Mouse (Mus musculus) liver, adult 2 months (tissue): ENCODE results near the gene Usp20. TPM values are rescaled to one million over a fixed set of nuclear protein-coding genes. Genes with fewer than 3 reads are reported as not detected.

Experiments used
- DNase-seq: peaks from one replicate; pipeline ENCODE4 v3.0.0-alpha.2; 2011; ENCODE audit warnings: low read depth, low spot score; ENCODE audit errors: extremely low read depth
- H3K27ac ChIP-seq: fragments of 200-500 bp; replicated peaks from 2 replicates; pipeline ENCODE4 v1.5.1; 2012; ENCODE audit warnings: low read depth, mild to moderate bottlenecking, control low read depth, inconsistent platforms, low read length; ENCODE audit not compliant: insufficient read depth
- H3K27me3 ChIP-seq: fragments of 200-500 bp; 2 replicates; pipeline ENCODE4 v1.6.1; 2012; ENCODE audit warnings: mild to moderate bottlenecking, moderate library complexity, low read length, inconsistent platforms; ENCODE audit not compliant: control insufficient read depth, insufficient read depth
- H3K36me3 ChIP-seq: fragments of 200-500 bp; 2 replicates; pipeline ENCODE4 v1.6.1; 2012; ENCODE audit warnings: low read length, inconsistent platforms; ENCODE audit not compliant: control insufficient read depth, insufficient read depth
- H3K4me1 ChIP-seq: fragments of 200-500 bp; 2 replicates; pipeline ENCODE4 v1.6.1; 2011; ENCODE audit warnings: low read length; ENCODE audit not compliant: control insufficient read depth, insufficient read depth
- H3K4me3 ChIP-seq: fragments of 200-500 bp; 2 replicates; pipeline ENCODE4 v1.5.1; 2011; ENCODE audit warnings: low read depth, mild to moderate bottlenecking, control low read depth, low read length, moderate library complexity; ENCODE audit not compliant: insufficient read depth
- H3K79me2 ChIP-seq: fragments of 200-500 bp; 2 replicates; pipeline ENCODE4 v1.6.1; 2012; ENCODE audit warnings: inconsistent platforms, mild to moderate bottlenecking, low read length, moderate library complexity; ENCODE audit not compliant: control insufficient read depth, insufficient read depth
- H3K9ac ChIP-seq: fragments of 200-500 bp; 2 replicates; pipeline ENCODE4 v1.6.1; 2012; ENCODE audit warnings: low read depth, mild to moderate bottlenecking, control low read depth, inconsistent platforms, low read length
- CTCF ChIP-seq: fragments of 200-500 bp; IDR thresholded peaks from 2 replicates; pipeline ENCODE4 v1.5.1; 2011; ENCODE audit warnings: low read depth, low read length, control low read depth
- POLR2A ChIP-seq: fragments of 200-500 bp; IDR thresholded peaks from 2 replicates; pipeline ENCODE4 v1.6.1; 2011; ENCODE audit warnings: low read length, control low read depth; ENCODE audit not compliant: insufficient read depth; ENCODE audit errors: extremely low read depth
- WGBS: fragments of 180-500 bp; shearing (Covaris S2); methylation state at CpG from one replicate; pipeline ENCODE4 v1.1.7; 2018; 5-methylcytosine and 5-hydroxymethylcytosine counted together
- polyA plus RNA-seq: library from polyadenylated mRNA; depleted of rRNA; stranded (reverse); fragments of >200 nt; gene quantifications from 2 replicates; pipeline ENCODE4 v1.2.3, GENCODE M21; 2012
- total RNA-seq: library from RNA; depleted of rRNA; stranded (reverse); fragments of >200 nt; gene quantifications from 2 replicates; pipeline ENCODE4 v1.2.3, GENCODE M21; 2014

Usp20 gene
- total and polyA plus RNA-seq, 2 experiments, result 3.0 to 6.0 TPM

- Histone ChIP-seq H3K4me1 (no peaks in the 10 kb centered on the region), H3K27me3 (no peaks in the 10 kb centered on the region), H3K27ac (no peak overlapping the region), H3K9ac (no peak overlapping the region), H3K79me2 (no peaks in the 10 kb centered on the region), H3K4me3 (no peak overlapping the region), H3K36me3 (peaks cover 23% of the 10 kb centered on the region)
- no peak for DNase-seq
- no peak for TF ChIP-seq CTCF
- no peak for TF ChIP-seq POLR2A
- WGBS, result 85% methylated on average over 11 of the region's 11 CpGs
Observed at GRCm38 (mm10) chr2:31053851-31054340, 71.8 kb downstream of the Usp20 start.

GRCm38 (mm10) chr2:31056070-31056469, 74.0 kb downstream of the Usp20 start:
- Histone ChIP-seq H3K79me2 (no peaks in the 10 kb centered on the region), H3K36me3 (peaks cover 23% of the 10 kb centered on the region), H3K27ac (no peak overlapping the region), H3K4me3 (no peak overlapping the region), H3K9ac (no peak overlapping the region), H3K4me1 (no peaks in the 10 kb centered on the region), H3K27me3 (no peaks in the 10 kb centered on the region)
- TF ChIP-seq POLR2A, result no peak
- TF ChIP-seq CTCF, result peak; percentile 12; the same call in 1 of the 2 replicates
- WGBS, result 98% methylated on average over 3 of the region's 3 CpGs
- DNase-seq, result no peak

GRCm38 (mm10) chr2:31057549-31058177, 75.6 kb downstream of the Usp20 start:
- H3K27ac ChIP-seq, result no peak overlapping the region
- no peak overlapping the region for H3K4me3 ChIP-seq
- 73% methylated on average over 6 of the region's 6 CpGs for WGBS
- no peaks in the 10 kb centered on the region for H3K27me3 ChIP-seq
- no peaks in the 10 kb centered on the region for H3K4me1 ChIP-seq
- H3K36me3 ChIP-seq, result peaks cover 23% of the 10 kb centered on the region
- H3K9ac ChIP-seq, result no peak overlapping the region
- no peaks in the 10 kb centered on the region for H3K79me2 ChIP-seq
- DNase-seq, result no peak
- TF ChIP-seq POLR2A (no peak), CTCF (no peak)

- no peaks in the 10 kb centered on the region for H3K27me3 ChIP-seq
- 87% methylated on average over 4 of the region's 4 CpGs for WGBS
- no peak for DNase-seq
- H3K36me3 ChIP-seq, result peaks cover 21% of the 10 kb centered on the region
- no peaks in the 10 kb centered on the region for H3K79me2 ChIP-seq
- no peak overlapping the region for H3K27ac ChIP-seq
- no peaks in the 10 kb centered on the region for H3K4me1 ChIP-seq
- TF ChIP-seq POLR2A (no peak), CTCF (no peak)
- H3K9ac ChIP-seq, result no peak overlapping the region
- H3K4me3 ChIP-seq, result no peak overlapping the region
Observed at GRCm38 (mm10) chr2:31058443-31058842, 76.4 kb downstream of the Usp20 start.

- Histone ChIP-seq H3K36me3 (peaks cover 15% of the 10 kb centered on the region), H3K27ac (no peak overlapping the region), H3K4me1 (no peaks in the 10 kb centered on the region), H3K27me3 (no peaks in the 10 kb centered on the region), H3K79me2 (no peaks in the 10 kb centered on the region), H3K9ac (no peak overlapping the region), H3K4me3 (no peak overlapping the region)
- DNase-seq, result no peak
- 100% methylated on average over 1 of the region's 1 CpGs for WGBS
- TF ChIP-seq POLR2A (no peak), CTCF (no peak)
Observed at GRCm38 (mm10) chr2:31060271-31060670, 78.2 kb downstream of the Usp20 start.
